Mouse (Mus musculus) frontal cortex, adult 2 months (tissue): ENCODE results near the gene Zfp62. TPM values are rescaled to one million over a fixed set of nuclear protein-coding genes. Genes with fewer than 3 reads are reported as not detected.

ENCODE experiments used
- DNase-seq, 2 experiments: peaks; one replicate each; pipeline ENCODE4 v3.0.0; 2022; ENCODE audit warnings: low spot score in 1 of 2; ENCODE audit errors: extremely low spot score in 1 of 2
- polyA plus RNA-seq: library from polyadenylated mRNA; depleted of rRNA; stranded (reverse); fragments of >200 nt; gene quantifications from 2 replicates; pipeline ENCODE4 v1.2.3, GENCODE M21; 2012; rRNA removed

Zfp62 gene
- polyA plus RNA-seq, 1 experiment = 26.4 TPM

DNA sequence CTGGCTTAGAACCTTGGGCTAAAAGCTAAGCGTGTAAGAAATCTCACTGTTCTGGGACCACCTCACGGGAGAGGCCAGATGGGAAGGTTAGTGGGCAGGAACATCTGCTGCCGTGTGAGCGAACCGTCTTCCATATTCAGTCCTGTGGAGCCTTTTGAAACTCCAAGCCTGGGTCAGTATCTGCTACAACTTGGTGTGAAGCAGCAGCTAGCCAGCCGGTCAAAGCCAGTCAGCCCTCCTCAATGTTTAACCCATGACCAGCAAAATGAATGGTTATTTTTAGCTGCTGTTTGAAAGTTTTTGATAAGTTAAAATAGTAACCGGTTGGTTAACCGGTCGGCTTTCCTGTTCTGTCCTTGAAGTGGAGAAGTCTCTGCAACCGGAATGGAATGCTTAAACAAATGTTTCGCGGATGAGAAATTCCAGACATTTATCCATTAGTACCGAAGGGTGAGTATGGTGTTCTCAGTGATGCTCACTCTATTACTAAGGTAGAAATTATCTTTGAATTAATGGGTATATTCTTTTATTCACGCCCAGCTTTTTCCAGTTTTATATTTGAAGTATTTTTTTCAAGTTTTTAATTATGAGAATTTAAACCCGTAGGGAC, 65.0 kb downstream of the Zfp62 start:
- no peak for DNase-seq

Other genes starting within 250 kb of the Zfp62 start
- gene Olfr56, start 224.4 kb upstream of the Zfp62 start, polyA plus RNA-seq = 0.10 and 0.11 TPM in 2 replicates
- gene 9930111J21Rik1, start 223.9 kb upstream of the Zfp62 start, polyA plus RNA-seq = 0.42 and 0.64 TPM in 2 replicates
- gene Gm12185, start 211.1 kb upstream of the Zfp62 start, polyA plus RNA-seq = 0.08 and 0.12 TPM in 2 replicates
- 1.3 and 1.8 TPM in 2 replicates for gene Tgtp1, start 209.1 kb upstream of the Zfp62 start, polyA plus RNA-seq
- 1.3 TPM in 2 replicates for gene 9930111J21Rik2, start 152.1 kb upstream of the Zfp62 start, polyA plus RNA-seq
- gene Tgtp2, start 139.1 kb upstream of the Zfp62 start, polyA plus RNA-seq = 1.4 and 1.6 TPM in 2 replicates
- 1.7 and 2.0 TPM in 2 replicates for gene Ifi47, start 126.7 kb upstream of the Zfp62 start, polyA plus RNA-seq
- not detected in 2 replicates for gene Olfr1396, start 88.4 kb upstream of the Zfp62 start, polyA plus RNA-seq
- gene Olfr1395, start 61.0 kb upstream of the Zfp62 start, polyA plus RNA-seq = 0.04 and 0.11 TPM in 2 replicates
- not detected in 2 replicates for gene Olfr1394, start 48.9 kb upstream of the Zfp62 start, polyA plus RNA-seq
- gene Btnl9, start 16.1 kb upstream of the Zfp62 start, polyA plus RNA-seq = 0.02 TPM in 1 of 2 replicates, not detected in the other
- 58.5 and 65.0 TPM in 2 replicates for gene Mgat1, start 40.9 kb downstream of the Zfp62 start, polyA plus RNA-seq
- gene Olfr1393, start 75.0 kb downstream of the Zfp62 start, polyA plus RNA-seq = 0.48 and 0.57 TPM in 2 replicates
- gene Olfr1392, start 82.0 kb downstream of the Zfp62 start, polyA plus RNA-seq = 0.11 and 0.18 TPM in 2 replicates
- gene Olfr10, start 101.4 kb downstream of the Zfp62 start, polyA plus RNA-seq = not detected in 2 replicates
- not detected in 2 replicates for gene Olfr1391, start 119.5 kb downstream of the Zfp62 start, polyA plus RNA-seq
- gene Olfr1390, start 131.9 kb downstream of the Zfp62 start, polyA plus RNA-seq = not detected in 2 replicates
- 0.02 and 0.11 TPM in 2 replicates for gene Olfr1389, start 219.8 kb downstream of the Zfp62 start, polyA plus RNA-seq
- gene Olfr1388, start 233.3 kb downstream of the Zfp62 start, polyA plus RNA-seq = 0.10 and 0.19 TPM in 2 replicates